Mouse (Mus musculus) cerebellum, postnatal 10 days (tissue): ENCODE measurements around the gene Edrf1.

Source experiments
- DNase-seq, 2 experiments: peaks; one replicate each; pipeline ENCODE4 v3.0.0; 2021; ENCODE audit warnings: mixed read lengths in 2 of 2

Gene Edrf1

DNA sequence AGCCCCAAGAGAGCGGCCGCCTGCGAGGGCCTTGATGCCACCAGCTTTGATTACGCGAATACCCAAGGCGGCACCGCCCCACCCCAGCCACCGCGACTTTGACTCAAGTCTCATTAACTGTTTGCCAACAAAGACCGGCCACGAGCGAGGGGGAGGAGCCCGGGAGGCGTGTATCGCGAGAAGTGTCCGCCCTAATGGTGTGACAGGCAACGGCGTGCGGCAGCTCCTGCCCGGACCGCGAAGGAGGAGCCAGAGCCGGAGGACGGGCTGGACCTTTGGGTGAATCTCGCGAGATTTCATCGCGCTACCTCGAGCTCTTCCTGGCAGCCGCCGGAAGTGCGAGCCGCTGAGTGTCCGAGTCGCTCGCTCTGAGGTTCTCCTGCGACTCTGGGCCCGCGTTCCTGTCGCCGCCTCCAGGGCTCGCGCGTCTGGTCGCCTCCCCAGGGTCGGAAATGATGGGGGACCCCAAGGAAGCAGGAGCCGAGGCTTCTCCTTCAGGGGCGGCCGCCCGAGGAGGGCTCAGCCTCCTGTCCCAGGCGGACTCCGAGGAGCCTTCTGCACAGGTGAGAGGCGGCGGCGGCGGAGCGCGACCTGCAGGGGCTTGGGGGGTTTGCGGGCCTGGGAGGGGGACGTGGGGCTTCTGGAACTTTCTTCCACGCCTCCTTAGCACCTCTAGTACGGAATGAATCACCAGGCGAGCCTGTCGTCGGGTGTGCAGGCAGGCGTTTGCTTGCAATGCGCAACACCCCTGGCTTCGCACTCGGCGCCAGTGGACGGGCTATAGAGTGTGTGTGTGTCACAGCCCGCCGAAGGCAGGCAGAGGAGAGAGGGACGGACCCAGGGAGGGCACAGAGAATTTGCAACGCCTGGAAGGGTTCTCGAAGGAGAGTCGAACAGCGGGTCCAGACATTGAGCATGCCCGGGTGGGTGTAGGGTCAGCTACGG is at the start of gene Edrf1:
Gene Edrf1, plus strand, starts transcription at position 183 of the 945 bp plus-strand sequence.
- DNase-seq = peak; percentile 97 to 99

DNA sequence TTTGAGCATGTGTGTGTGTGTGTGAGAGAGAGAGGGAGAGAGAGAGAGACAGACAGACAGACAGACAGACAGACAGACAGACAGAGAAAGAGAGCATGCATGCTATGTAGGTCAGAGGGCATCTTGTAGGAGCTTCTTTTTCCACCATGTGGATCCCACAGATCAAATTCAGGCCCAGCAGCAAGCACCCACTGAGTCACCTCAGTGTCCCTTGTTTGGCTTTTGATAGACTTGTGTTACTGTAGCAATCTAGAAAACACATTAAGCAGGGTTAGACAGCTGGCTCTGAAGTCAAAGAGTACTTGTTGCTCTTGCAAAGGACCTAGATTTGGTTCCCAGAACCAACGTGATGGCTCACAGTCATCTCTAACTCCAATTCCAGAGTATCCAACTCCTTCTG is 45.6 kb upstream of the Edrf1 start:
- DNase-seq = no peak

- DNase-seq = no peak
These were observed 36.8 kb upstream of the Edrf1 start for GRCm38 (mm10) chr7:133600558-133600957.

DNA sequence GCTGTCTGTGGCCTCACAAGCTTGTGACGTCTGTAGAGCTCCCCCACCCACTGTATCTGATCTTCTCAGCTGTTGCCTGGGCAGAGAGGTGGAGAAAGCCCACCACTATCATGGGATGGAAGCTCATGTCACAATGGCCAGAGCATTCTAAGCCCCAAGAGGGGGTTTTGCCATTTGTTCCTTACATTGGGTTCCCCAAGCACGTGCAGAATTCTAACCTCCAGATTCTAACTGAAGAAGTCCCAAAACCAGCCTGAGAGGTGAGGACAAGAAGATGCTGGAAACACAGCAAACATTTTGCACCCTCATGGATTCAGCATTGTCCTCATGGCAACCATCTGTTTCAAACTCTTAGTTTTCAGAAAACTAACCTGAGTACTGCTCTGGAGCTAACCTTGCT is 35.3 kb upstream of the Edrf1 start, which contains the start of gene Tex36:
Gene Tex36, minus strand, starts transcription at position 101 of the 400 bp plus-strand sequence.
- no peak for DNase-seq

DNA sequence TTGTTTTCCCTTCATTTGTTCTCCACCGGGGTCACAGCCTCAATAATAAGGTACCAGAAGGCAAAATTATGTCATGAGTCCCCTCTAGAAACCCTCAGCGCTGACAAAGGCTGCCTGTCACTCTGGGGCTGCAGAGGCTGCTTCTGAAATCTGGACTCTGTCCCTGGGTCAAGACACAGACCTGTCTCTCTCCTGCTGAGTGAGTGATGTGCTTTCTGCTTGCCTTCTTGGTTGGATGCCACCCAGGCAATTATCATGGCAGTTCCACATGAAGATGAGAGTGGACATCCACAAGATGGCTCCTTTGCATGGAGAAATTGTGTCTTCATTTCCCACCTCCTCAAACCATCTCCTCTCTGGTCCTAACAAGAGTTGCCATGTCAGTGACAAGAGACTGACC is 34.2 kb upstream of the Edrf1 start:
- DNase-seq = no peak

DNA sequence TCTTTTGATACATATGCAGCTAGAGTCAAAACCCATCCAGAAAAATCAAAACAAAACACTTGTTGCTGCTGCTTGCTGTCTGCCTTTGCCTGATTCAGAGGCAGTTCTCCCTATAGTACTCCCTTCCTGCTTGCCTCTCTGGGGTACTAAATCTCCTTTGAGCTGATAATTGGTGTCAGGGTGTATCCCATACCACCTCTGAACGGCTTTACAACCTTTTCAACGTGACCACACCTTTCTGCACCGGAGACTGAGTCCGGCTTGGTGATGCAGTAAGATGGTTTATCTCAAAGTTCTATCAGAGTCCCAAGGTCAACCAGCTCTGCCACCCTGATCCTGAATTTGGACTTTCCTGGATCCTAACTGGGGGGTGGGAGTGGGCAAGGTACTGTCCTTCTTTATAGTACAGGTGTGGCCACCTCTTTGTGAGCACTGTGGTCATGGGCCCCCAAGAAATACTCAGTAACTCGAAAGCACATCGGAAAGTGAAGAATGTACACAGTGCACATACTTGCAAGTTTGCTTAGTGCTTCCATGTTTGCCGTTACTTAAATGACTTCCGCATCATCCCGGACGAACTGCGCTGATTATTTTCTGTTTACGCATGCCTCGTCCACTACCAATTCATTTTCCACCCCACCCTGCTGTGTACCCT is 32.8 kb upstream of the Edrf1 start:
- DNase-seq = no peak

DNA sequence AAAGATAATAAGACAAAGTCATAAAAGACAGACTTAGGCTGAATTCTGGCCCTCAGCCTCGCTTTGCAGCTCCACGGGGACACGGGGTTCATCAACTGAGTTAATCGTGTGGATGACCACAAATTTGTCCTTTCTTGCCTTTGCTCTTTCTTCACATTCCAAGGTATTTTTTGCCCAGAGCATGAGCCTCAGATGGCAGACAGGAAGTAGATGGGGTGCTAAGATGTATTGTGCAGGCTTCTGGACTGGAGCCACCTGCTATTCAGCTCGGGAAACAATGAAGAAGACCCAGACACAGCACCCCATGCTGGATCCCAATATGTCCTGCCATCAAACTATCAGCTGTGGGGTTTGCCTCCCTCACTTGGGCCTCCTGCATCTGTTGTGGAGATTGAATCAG is 30.0 kb upstream of the Edrf1 start:
- DNase-seq = peak; percentile 16 to 25

- peak; percentile 24 to 42 for DNase-seq
These were observed 29.3 kb upstream of the Edrf1 start for GRCm38 (mm10) chr7:133607883-133608575.

GRCm38 (mm10) chr7:133608631-133609340 is 28.6 kb upstream of the Edrf1 start:
- DNase-seq = peak; percentile 36 to 55

- peak; percentile 89 for DNase-seq
These were observed 27.8 kb upstream of the Edrf1 start for GRCm38 (mm10) chr7:133609585-133609984.

GRCm38 (mm10) chr7:133612981-133613380 is 24.4 kb upstream of the Edrf1 start:
- peak; percentile 49 to 50 for DNase-seq

GRCm38 (mm10) chr7:133620721-133621120 is 16.6 kb upstream of the Edrf1 start:
- peak; percentile 44 to 52 for DNase-seq

DNA sequence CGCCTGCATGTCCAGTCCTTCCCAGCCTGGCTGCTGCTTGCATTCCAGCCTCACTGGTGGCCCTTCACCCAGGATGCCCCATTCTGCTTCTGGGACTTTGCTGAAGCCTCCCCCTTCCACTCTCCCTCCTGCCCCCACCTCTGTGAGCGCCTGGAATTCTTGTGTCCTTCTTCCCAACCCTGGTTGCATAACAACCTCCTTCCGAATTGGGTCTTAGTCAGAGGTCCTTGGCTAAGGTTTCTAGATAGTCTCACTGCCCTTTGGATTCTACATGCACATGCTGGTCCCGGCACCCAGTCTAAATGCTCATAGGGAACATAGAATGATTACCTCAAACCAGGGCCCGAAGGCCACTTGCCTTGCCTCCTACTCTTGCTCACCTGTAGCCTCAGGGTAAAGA is 14.1 kb upstream of the Edrf1 start:
- no peak for DNase-seq

GRCm38 (mm10) chr7:133627184-133627936 is 10.0 kb upstream of the Edrf1 start:
- no peak for DNase-seq

GRCm38 (mm10) chr7:133630821-133631220 is 6.5 kb upstream of the Edrf1 start:
- no peak for DNase-seq

DNA sequence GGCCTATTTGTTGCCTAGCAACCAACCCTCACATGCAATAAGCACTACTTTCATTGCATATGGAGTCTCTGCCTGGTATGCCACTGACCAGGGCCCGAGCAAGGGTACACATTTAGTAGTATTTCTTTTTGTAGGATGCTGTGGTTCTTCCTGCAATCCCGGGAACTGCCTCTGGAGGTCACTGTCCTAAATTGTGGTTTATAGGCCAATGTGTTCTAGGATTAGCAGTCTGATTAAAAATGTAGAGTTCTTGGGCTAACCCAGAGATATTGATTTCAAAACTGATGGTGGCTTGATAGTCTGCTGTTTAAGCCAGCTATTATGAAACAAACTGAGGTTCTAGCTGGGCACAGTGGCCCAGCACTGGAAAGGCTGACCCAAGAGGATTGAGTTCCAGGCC is 4.9 kb upstream of the Edrf1 start:
- DNase-seq = peak; percentile 81 to 87

- no peak for DNase-seq
These were observed 2.3 kb upstream of the Edrf1 start for GRCm38 (mm10) chr7:133634932-133635650.

- peak; percentile 96 to 97 for DNase-seq
These were observed 498 bp upstream of the Edrf1 start for GRCm38 (mm10) chr7:133636738-133637352.

DNA sequence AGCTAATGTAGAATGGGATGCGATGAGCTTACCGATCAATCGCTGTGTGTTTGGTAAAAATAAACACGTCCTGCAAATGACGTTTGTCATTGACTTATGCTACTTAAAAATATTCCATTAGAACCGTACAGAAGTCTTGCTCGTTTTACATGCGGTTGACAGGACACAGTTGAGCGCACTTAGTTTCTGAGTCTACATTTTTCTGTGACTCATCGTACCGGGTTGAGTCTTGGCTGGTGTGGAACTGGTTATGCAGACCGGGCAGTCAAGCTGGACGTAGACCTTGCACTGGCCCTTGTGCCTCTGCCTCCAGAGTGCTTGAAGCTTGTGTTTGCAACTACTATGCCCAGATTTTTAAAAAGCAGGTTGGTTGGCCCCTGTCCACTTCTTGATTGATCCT is 963 bp downstream of the Edrf1 start:
- DNase-seq = peak; percentile 18 to 35

DNA sequence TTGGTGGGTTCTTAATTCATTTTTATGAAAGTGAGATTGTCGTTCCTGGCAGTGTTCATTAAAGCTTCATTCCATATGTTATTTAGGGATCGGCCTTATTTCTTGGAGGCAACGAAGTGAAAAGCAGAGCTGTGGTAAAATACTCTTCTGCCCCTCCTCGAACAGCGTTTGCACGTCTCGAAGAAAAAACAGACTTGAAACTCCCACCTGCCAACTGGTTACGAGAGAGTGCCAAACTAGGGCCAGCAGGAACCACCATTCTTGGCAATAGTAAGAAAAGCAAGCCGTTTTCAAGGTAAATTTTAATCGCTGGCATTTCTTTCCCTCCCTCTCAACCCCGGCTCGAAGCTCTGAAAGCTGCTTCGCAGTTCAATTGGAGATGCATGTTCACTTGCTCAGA is 1.5 kb downstream of the Edrf1 start:
- DNase-seq = peak; percentile 49 to 50

GRCm38 (mm10) chr7:133645716-133646115 is 8.4 kb downstream of the Edrf1 start:
- no peak for DNase-seq
